Mouse (Mus musculus) macrophage (primary cell): Measurements from ENCODE around the gene Fxyd5. TPM values are rescaled to one million over a fixed set of nuclear protein-coding genes. Genes with fewer than 3 reads are reported as not detected.

ENCODE experiments used
- H3K27ac ChIP-seq: fragments of 350-480 bp; formaldehyde crosslinking; 2 replicates; pipeline ENCODE4 v1.9.0; 2021
- H3K36me3 ChIP-seq: fragments of 350-480 bp; formaldehyde crosslinking; 2 replicates; pipeline ENCODE4 v1.9.0; 2021; ENCODE audit errors: inconsistent target
- H3K4me3 ChIP-seq: fragments of 350-480 bp; formaldehyde crosslinking; 2 replicates; pipeline ENCODE4 v1.9.0; 2021; ENCODE audit errors: inconsistent target
- H3K79me2 ChIP-seq: fragments of 350-480 bp; formaldehyde crosslinking; 2 replicates; pipeline ENCODE4 v1.9.0; 2021; ENCODE audit errors: inconsistent target
- WGBS: methylation state at CpG from one replicate; pipeline ENCODE4 v1.1.7; 2026; ENCODE audit warnings: inconsistent platforms; ENCODE audit not compliant: missing documents; 5-methylcytosine and 5-hydroxymethylcytosine counted together
- polyA plus RNA-seq: library from polyadenylated mRNA; stranded (reverse); fragments of 250-400 nt; gene quantifications from 3 replicates; pipeline ENCODE4 v1.2.4, GENCODE M21; 2018; ENCODE audit warnings: inconsistent platforms
- total RNA-seq, 78 experiments: library from RNA; depleted of rRNA; stranded (reverse); fragments of 250-400 nt; gene quantifications; 1 replicate in 9 of 78; 2 replicates in 24 of 78; 3 replicates in 43 of 78; 4 replicates in 2 of 78; pipeline ENCODE4 v1.2.4; 2018; ENCODE audit warnings: inconsistent platforms in 56 of 78

Fxyd5 gene
- total RNA-seq (2018; cell fraction: chromatin; rRNA removed), result 100 to 1,000 TPM in 13 of 26 experiments, 10 to 100 TPM in 13; 24.1 to 184 (median 97.0) TPM
- total RNA-seq (2018; cell fraction: cytosol; rRNA removed), result 100 to 1,000 TPM; 518 to 856 (median 728) TPM
- total RNA-seq (2018; cell fraction: nucleus; rRNA removed), result 100 to 1,000 TPM in 25 of 26 experiments, 10 to 100 TPM in 1; 78.4 to 397 (median 257) TPM
- polyA plus RNA-seq, result 662 to 1,499 TPM (median 1,028 TPM) in 3 replicates

GRCm38 (mm10) chr7:31042431-31042910 is at the start of gene Fxyd5:
Fxyd5 (minus strand) TSS chr7:31042481.
- Histone ChIP-seq H3K79me2 (peaks cover 47% of the 10 kb centered on the region), H3K36me3 (peaks cover 10% of the 10 kb centered on the region; the same call in 1 of the 2 replicates), H3K27ac (peak within 1 kb of the TSS; percentile 90), H3K4me3 (peak within 1 kb of the TSS; percentile 83)
- WGBS, result 57% methylated on average over 10 of the region's 10 CpGs

GRCm38 (mm10) chr7:31089721-31090120 is 47.4 kb upstream of the Fxyd5 start:
- 10% methylated on average over 2 of the region's 2 CpGs for WGBS
- H3K27ac ChIP-seq, result peak overlapping the region; percentile 18
- H3K36me3 ChIP-seq, result no peaks in the 10 kb centered on the region
- no peak overlapping the region for H3K4me3 ChIP-seq
- no peaks in the 10 kb centered on the region for H3K79me2 ChIP-seq

- Histone ChIP-seq H3K27ac (no peak overlapping the region), H3K79me2 (no peaks in the 10 kb centered on the region), H3K4me3 (no peak overlapping the region), H3K36me3 (no peaks in the 10 kb centered on the region)
- WGBS, result 84% methylated on average over 3 of the region's 3 CpGs
These were observed 45.9 kb upstream of the Fxyd5 start for GRCm38 (mm10) chr7:31088206-31088605.

GRCm38 (mm10) chr7:31087262-31087661 is 45.0 kb upstream of the Fxyd5 start:
- H3K79me2 ChIP-seq, result no peaks in the 10 kb centered on the region
- no peak overlapping the region for H3K4me3 ChIP-seq
- no peak overlapping the region for H3K27ac ChIP-seq
- 4% methylated on average over 2 of the region's 2 CpGs for WGBS
- H3K36me3 ChIP-seq, result no peaks in the 10 kb centered on the region

DNA sequence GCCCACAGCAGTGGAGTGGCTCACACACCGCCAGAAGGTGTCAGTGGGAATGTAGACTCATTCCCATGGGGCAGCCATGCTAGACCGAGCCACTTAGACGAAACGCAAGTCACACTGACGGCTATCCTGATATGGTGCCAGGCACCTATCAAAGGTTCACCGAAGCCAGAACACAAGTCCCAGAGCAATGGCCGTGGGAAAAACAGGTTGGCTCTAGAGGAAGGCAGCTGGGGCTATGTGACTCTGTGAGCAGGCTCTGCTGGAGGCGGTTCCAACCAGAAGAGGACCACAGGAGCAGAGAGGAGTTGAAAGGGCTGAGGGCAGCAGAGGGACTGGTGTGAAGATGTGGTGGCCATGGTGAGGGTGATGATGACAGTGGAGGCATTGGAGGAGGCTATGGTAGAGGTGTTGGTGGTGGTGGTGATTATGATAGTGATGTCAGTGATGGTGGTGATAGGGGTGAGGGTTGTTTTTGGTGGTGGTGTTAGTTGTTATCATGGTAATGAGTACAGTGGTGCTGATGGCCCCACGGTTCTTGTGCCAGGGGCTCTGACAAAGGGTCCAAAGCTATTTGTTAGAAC is 44.0 kb upstream of the Fxyd5 start:
- no peak overlapping the region for H3K4me3 ChIP-seq
- no peaks in the 10 kb centered on the region for H3K36me3 ChIP-seq
- H3K79me2 ChIP-seq, result no peaks in the 10 kb centered on the region
- no peak overlapping the region for H3K27ac ChIP-seq
- WGBS, result 95% methylated on average over 9 of the region's 9 CpGs

DNA sequence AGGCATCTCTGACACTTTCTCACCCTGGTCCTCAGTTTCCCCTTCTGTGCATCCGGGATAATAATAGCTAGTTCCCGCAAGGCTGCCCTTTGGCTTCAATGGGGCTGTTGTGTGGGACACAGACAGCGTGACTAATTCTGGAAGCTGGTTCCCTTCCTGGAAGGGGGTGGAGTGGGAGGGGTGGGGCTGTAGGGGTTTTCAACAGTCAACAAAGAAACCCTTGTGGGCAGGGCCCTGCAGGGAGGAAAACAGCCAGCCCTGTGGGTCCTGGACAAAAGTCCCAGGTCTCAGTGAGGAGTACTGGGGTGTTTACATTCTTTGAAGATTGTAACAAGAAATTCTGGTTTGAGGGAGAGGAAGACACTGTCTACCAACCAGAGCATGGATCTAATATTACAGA is 42.9 kb upstream of the Fxyd5 start:
- Histone ChIP-seq H3K27ac (no peak overlapping the region), H3K4me3 (no peak overlapping the region), H3K36me3 (no peaks in the 10 kb centered on the region), H3K79me2 (no peaks in the 10 kb centered on the region)
- WGBS, result 66% methylated on average over 3 of the region's 3 CpGs

DNA sequence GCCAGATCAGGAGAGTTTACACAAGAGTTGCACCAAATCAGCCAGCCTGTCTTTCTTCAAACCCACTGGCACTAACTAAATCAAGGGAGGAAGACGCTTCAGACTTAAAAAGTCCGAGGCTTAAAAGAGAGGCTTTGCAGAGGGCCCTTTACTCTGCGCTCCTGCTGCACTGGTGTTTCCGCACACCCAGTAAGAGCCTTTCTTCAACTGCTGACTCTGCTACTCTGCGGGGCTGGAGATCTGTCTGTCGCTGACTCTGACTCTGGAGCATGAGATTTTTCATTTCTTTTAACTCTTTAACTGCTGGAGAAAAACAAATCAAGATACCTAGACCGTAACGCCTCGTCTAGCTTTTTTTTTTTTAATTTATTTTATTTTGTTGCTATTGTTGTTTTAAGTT is 41.9 kb upstream of the Fxyd5 start:
- H3K36me3 ChIP-seq, result no peaks in the 10 kb centered on the region
- no peak overlapping the region for H3K4me3 ChIP-seq
- no peak overlapping the region for H3K27ac ChIP-seq
- 83% methylated on average over 9 of the region's 9 CpGs for WGBS
- H3K79me2 ChIP-seq, result no peaks in the 10 kb centered on the region

- no peak overlapping the region for H3K4me3 ChIP-seq
- no peaks in the 10 kb centered on the region for H3K36me3 ChIP-seq
- H3K79me2 ChIP-seq, result no peaks in the 10 kb centered on the region
- 86% methylated on average over 14 of the region's 14 CpGs for WGBS
- no peak overlapping the region for H3K27ac ChIP-seq
These were observed 40.7 kb upstream of the Fxyd5 start for GRCm38 (mm10) chr7:31082831-31083588.

DNA sequence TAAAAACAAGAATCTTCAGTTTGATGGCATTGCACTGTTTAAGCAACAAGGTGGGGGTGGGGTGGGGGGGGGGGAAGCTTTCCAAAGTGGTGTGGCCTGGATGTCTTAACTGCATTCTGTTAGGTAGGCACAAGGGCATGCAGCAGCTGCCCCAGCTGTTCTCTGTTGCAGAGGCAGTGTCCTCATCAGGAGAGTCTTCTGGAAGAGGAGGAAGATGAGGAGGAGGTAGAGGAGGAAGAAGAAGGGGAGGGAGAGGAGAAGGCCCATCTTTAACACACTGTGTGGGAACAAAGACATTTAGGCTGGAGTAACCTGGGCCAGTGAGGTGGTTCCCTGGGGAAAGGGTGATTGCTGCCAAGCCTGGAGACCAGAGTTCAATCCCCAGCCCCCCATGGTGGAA is 39.8 kb upstream of the Fxyd5 start:
- no peak overlapping the region for H3K4me3 ChIP-seq
- H3K79me2 ChIP-seq, result no peaks in the 10 kb centered on the region
- no peaks in the 10 kb centered on the region for H3K36me3 ChIP-seq
- H3K27ac ChIP-seq, result no peak overlapping the region

GRCm38 (mm10) chr7:31081106-31081505 is 38.8 kb upstream of the Fxyd5 start:
- Histone ChIP-seq H3K4me3 (no peak overlapping the region), H3K27ac (no peak overlapping the region), H3K79me2 (no peaks in the 10 kb centered on the region), H3K36me3 (no peaks in the 10 kb centered on the region)
- WGBS, result 59% methylated on average over 1 of the region's 1 CpGs

GRCm38 (mm10) chr7:31080611-31081010 is 38.3 kb upstream of the Fxyd5 start:
- Histone ChIP-seq H3K27ac (no peak overlapping the region), H3K36me3 (no peaks in the 10 kb centered on the region), H3K79me2 (no peaks in the 10 kb centered on the region), H3K4me3 (no peak overlapping the region)
- WGBS, result 93% methylated on average over 3 of the region's 3 CpGs

DNA sequence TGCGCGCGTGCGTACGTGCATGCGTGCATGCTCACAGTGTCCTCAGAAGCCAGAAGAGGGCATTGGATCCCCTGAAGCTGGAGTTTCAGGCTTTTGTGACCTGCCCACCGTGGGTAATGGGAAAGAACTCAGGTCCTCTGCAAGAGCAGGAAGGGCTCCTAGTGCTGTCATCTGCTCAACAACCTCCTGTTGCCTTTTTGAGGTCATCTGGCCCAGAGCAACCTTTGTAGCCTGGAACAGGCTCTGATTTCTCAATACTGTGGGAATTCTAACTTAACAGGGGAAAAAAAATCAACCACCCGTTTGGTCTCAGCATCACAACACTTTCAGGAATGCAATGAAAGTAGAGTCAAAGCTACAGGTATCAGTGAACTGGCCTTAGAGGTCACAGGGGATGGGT is 37.4 kb upstream of the Fxyd5 start:
- Histone ChIP-seq H3K4me3 (no peak overlapping the region), H3K27ac (no peak overlapping the region), H3K36me3 (no peaks in the 10 kb centered on the region), H3K79me2 (no peaks in the 10 kb centered on the region)
- 84% methylated on average over 5 of the region's 8 CpGs for WGBS

DNA sequence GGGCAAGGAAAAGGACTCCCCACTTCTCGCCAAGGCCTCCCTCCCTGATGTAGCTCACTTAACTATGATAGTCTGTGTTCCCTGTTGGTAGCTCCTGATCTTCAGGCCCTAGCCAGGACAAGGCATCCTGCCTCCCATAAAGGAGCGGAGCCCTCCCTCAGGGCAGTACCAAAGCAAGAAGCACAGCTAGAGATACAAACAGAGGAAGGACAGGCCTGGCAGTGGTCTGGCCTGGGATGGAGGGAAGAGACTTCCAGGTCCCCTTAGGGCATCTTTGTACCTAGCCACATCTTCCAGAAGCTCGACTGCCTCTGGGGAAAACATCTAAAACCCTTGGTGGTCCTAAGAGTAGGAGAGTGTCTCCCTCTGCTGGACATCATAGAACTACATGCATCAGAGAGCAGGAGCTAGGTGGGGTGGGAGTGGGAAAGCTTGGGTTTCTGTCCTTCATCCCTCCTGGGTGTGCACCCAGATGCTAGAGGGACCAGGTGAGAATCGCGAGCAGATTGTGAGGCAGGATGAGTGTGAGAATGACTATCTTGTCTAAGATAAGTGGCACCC is 35.7 kb upstream of the Fxyd5 start:
- 36% methylated on average over 5 of the region's 5 CpGs for WGBS
- Histone ChIP-seq H3K27ac (no peak overlapping the region), H3K36me3 (no peaks in the 10 kb centered on the region), H3K79me2 (no peaks in the 10 kb centered on the region), H3K4me3 (no peak overlapping the region)

DNA sequence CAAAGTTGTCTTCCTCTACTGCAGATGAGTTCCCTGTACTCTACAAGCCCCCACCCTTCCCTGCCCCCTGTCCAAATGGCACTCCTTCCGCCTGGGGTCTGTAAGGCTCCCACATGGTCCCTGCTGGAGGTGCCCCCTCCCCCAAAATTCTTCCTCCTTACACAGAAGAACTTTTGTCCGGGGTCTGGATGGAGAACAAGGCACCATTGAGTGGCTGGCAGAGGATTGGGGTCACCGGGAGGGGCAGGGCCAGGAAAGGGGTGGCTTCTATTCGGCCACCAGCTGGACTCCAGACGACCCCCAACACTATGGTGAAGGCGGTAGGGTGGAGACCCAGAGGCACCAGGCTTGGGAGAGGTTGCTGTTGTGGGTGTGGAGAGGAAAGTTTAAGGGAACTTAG is 35.2 kb upstream of the Fxyd5 start:
- Histone ChIP-seq H3K36me3 (no peaks in the 10 kb centered on the region), H3K4me3 (no peak overlapping the region), H3K79me2 (no peaks in the 10 kb centered on the region), H3K27ac (no peak overlapping the region)
- WGBS, result 83% methylated on average over 6 of the region's 6 CpGs

DNA sequence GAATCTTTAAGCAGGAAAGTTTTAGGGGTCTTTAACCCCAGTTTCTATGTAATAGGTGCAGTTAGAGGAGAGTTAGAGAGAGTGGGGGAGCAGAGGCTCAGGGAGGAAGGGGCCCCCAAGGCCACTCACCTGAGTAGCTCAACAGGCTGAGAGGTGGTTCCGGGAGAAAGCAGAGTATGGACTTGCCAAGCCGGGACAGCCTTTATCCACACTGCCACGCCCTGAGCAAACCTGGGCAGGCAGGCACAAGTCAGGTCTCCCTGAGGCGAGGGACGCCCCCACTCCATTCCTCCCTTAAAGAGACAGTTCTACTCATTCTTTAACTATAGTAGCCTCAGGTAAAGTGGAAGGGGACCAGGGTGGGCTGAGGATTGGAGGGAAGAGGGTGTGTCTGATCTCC is 34.2 kb upstream of the Fxyd5 start, which contains the start of gene Fxyd3:
Fxyd3 (minus strand) TSS at position 213 of the 400 bp plus-strand sequence.
- 82% methylated on average over 5 of the region's 5 CpGs for WGBS

More for the DNA sequence above, 34.2 kb upstream of the Fxyd5 start, which contains the start of gene Fxyd3:
- no peak within 1 kb of the TSS for H3K4me3 ChIP-seq
- H3K79me2 ChIP-seq, result no peaks in the 10 kb centered on the region
- H3K27ac ChIP-seq, result no peak within 1 kb of the TSS
- H3K36me3 ChIP-seq, result no peaks in the 10 kb centered on the region
